Mouse (Mus musculus) heart, embryonic 12.5 days (tissue): ENCODE data around the gene Tmem196. TPM values are rescaled to one million over a fixed set of nuclear protein-coding genes. Genes with fewer than 3 reads are reported as not detected.

ENCODE experiments used
- ATAC-seq: fragments of 200-750 bp; cut with Nextera tagmentation; 2 replicates; pipeline ENCODE4 v1.8.0; 2017; ENCODE audit warnings: moderate TSS enrichment, moderate library complexity; ENCODE audit not compliant: insufficient number of reproducible peaks, low FRiP score
- H3K27ac ChIP-seq: fragments of 300-500 bp; sonication (generic); 2 replicates; pipeline ENCODE4 v1.5.1; 2016; ENCODE audit warnings: mild to moderate bottlenecking, moderate library complexity; ENCODE audit not compliant: poor library complexity, severe bottlenecking
- H3K27me3 ChIP-seq: fragments of 300-500 bp; sonication (generic); replicated peaks from 2 replicates; pipeline ENCODE4 v1.6.1; 2016; ENCODE audit warnings: mild to moderate bottlenecking, moderate library complexity
- H3K36me3 ChIP-seq: fragments of 300-500 bp; sonication (generic); 2 replicates; pipeline ENCODE4 v1.6.1; 2016; ENCODE audit warnings: mild to moderate bottlenecking, moderate library complexity
- H3K4me1 ChIP-seq: fragments of 300-500 bp; sonication (generic); replicated peaks from 2 replicates; pipeline ENCODE4 v1.6.1; 2016; ENCODE audit warnings: mild to moderate bottlenecking
- H3K4me2 ChIP-seq: fragments of 300-500 bp; sonication (generic); 2 replicates; pipeline ENCODE4 v1.6.1; 2016; ENCODE audit warnings: mild to moderate bottlenecking, moderate library complexity
- H3K4me3 ChIP-seq: fragments of 300-500 bp; sonication (generic); 2 replicates; pipeline ENCODE4 v1.5.1; 2016; ENCODE audit warnings: mild to moderate bottlenecking
- H3K9ac ChIP-seq: fragments of 300-500 bp; sonication (generic); 2 replicates; pipeline ENCODE4 v1.6.1; 2016; ENCODE audit warnings: mild to moderate bottlenecking, moderate library complexity
- H3K9me3 ChIP-seq: fragments of 300-500 bp; sonication (generic); replicated peaks from 2 replicates; pipeline ENCODE4 v1.6.1; 2016; ENCODE audit warnings: mild to moderate bottlenecking, moderate library complexity
- WGBS: fragments of 180-500 bp; shearing (Covaris S2); methylation state at CpG from one replicate; pipeline ENCODE4 v1.1.7; 2016; 5-methylcytosine and 5-hydroxymethylcytosine counted together
- polyA plus RNA-seq: library from polyadenylated mRNA; unstranded; fragments of >200 nt; fragmentation: Nextera tagmentation; extraction: Ambion mirVana; gene quantifications from 2 replicates; pipeline ENCODE4 v1.2.1, GENCODE M21; 2016

The Tmem196 gene
- 1.8 and 2.4 TPM in 2 replicates for polyA plus RNA-seq

DNA sequence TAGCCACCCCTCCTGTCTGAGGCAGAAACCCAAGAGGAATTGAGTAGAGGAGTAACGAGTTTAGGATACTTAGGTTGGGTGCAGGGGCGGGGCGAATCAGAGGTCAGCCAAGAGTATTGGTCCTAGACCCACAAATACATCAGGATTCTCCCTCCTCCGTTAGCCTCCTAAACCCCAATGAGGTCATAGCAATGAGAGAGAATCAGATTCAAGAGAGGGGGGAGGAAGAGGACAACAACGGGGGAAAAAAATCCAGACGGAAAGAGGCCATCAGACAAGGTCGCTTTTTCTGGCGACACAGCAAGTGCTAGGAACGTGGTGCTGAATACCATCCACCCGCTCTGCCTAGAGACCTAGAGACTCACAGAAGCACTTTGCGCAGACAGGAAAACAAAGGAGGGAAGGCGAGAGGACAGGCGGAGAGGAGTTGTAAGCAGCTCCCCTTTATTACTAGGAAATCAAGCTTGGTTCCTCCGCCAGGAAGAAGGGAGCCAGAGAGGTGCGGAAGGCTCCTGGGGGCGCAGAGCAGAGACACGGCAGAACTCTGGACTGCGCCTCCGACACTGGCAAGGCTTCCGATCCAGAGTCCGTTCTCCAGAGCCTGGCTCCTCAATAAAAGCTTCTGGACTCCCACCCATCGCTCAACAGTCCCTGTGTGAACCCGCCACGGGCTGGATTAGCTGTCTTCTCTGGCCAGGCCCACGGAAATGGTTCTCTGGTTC lies at the start of gene Tmem196:
Tmem196 (plus strand) TSS at position 234 of the 722 bp plus-strand sequence.
- H3K4me1 ChIP-seq, result peaks cover 5% of the 10 kb centered on the region
- H3K9ac ChIP-seq, result peak within 1 kb of the TSS; percentile 65
- peak within 1 kb of the TSS; percentile 63 for H3K4me3 ChIP-seq
- no peaks in the 10 kb centered on the region for H3K9me3 ChIP-seq
- 3% methylated on average over 25 of the region's 25 CpGs for WGBS
- no peaks in the 10 kb centered on the region for H3K27me3 ChIP-seq
- peak; percentile 53; the same call in 1 of the 2 replicates for ATAC-seq
- peak within 1 kb of the TSS; percentile 76 for H3K4me2 ChIP-seq
- H3K36me3 ChIP-seq, result no peaks in the 10 kb centered on the region
- no peak within 1 kb of the TSS for H3K27ac ChIP-seq

GRCm38 (mm10) chr12:119946311-119946692 lies 680 bp downstream of the Tmem196 start:
- Histone ChIP-seq H3K9me3 (no peaks in the 10 kb centered on the region), H3K4me2 (peak overlapping the region; percentile 76), H3K27me3 (no peaks in the 10 kb centered on the region), H3K27ac (no peak overlapping the region), H3K4me3 (peak overlapping the region; percentile 63), H3K4me1 (peaks cover 5% of the 10 kb centered on the region), H3K36me3 (no peaks in the 10 kb centered on the region), H3K9ac (peak overlapping the region; percentile 65)
- 4% methylated on average over 14 of the region's 14 CpGs for WGBS
- 0 out of 2 replicates have a peak, but pooled peaks have one; percentile 25 for ATAC-seq

- no peaks in the 10 kb centered on the region for H3K4me1 ChIP-seq
- ATAC-seq, result no peak
- H3K9me3 ChIP-seq, result no peaks in the 10 kb centered on the region
- H3K27me3 ChIP-seq, result no peaks in the 10 kb centered on the region
- H3K4me2 ChIP-seq, result no peak overlapping the region
- no peaks in the 10 kb centered on the region for H3K36me3 ChIP-seq
- no peak overlapping the region for H3K4me3 ChIP-seq
- 79% methylated on average over 3 of the region's 3 CpGs for WGBS
- no peak overlapping the region for H3K27ac ChIP-seq
- H3K9ac ChIP-seq, result no peak overlapping the region
Measured at GRCm38 (mm10) chr12:119957041-119957440, 11.4 kb downstream of the Tmem196 start.

DNA sequence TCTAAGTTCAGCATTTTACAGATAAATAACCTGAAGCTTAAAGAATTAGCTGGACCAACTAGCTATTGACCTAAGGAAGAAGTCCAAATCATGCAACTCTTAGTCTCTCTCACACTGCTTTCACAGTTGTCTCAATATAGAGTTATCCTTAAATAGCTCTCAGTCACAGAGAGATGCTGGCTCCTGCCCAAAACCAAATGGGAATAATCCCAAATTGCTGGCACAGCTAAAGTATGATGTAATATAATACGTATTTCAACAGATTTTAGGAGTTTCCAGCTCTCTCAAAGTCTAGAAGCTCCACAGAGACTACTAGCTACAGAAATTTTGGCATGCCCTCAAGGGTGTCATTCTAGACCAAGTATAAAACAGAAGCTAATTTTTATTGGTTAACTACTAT lies 15.1 kb downstream of the Tmem196 start:
- ATAC-seq, result no peak
- 43% methylated on average over 1 of the region's 1 CpGs for WGBS
- no peak overlapping the region for H3K4me2 ChIP-seq
- no peaks in the 10 kb centered on the region for H3K27me3 ChIP-seq
- no peaks in the 10 kb centered on the region for H3K4me1 ChIP-seq
- no peak overlapping the region for H3K4me3 ChIP-seq
- H3K27ac ChIP-seq, result no peak overlapping the region
- no peaks in the 10 kb centered on the region for H3K36me3 ChIP-seq
- H3K9ac ChIP-seq, result no peak overlapping the region
- H3K9me3 ChIP-seq, result no peaks in the 10 kb centered on the region

- no peak overlapping the region for H3K9ac ChIP-seq
- H3K4me3 ChIP-seq, result no peak overlapping the region
- no peaks in the 10 kb centered on the region for H3K27me3 ChIP-seq
- no peak overlapping the region for H3K27ac ChIP-seq
- no peaks in the 10 kb centered on the region for H3K9me3 ChIP-seq
- no peak overlapping the region for H3K4me2 ChIP-seq
- H3K36me3 ChIP-seq, result no peaks in the 10 kb centered on the region
- ATAC-seq, result no peak
- no peaks in the 10 kb centered on the region for H3K4me1 ChIP-seq
Measured at GRCm38 (mm10) chr12:119965373-119965772, 19.8 kb downstream of the Tmem196 start.

DNA sequence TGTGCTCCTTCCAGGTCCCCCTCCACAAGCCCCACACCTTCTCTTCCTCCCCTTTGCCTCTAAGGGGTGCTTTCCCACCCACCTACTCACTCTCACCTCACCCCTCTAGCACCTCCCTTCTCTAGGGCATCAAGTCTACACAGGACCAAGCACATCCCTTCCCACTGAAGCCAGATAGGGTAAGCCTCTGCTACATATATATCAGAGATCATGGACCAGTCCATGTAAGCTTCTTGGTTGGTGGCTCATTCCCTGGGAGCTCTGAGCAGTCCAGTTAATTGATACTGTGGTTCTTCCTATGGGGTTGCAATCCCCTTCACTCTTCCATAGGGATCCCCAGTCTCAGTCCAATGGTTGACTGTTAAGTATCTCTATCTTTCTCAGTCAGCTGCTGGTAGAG lies 24.4 kb downstream of the Tmem196 start:
- Histone ChIP-seq H3K9me3 (no peaks in the 10 kb centered on the region), H3K36me3 (no peaks in the 10 kb centered on the region)

DNA sequence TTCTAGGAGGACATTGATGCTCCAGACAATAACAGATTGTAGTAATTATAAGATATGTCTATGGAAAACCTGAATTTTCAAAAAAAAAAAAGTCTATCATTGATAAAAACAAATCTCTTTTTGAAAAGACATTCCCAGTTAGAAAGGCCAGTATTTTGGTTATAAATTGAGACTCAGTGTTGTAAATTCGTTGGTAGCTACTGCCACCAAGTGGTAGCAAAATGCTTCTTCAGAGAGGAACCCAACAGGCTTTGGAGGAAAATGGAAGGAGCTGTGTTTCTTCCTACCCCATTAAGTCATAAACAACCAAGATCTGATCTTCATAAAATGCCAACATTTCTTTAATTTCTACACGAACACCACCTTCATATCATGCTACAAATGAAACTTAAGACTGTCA lies 36.1 kb downstream of the Tmem196 start:
- Histone ChIP-seq H3K9ac (no peak overlapping the region), H3K9me3 (no peaks in the 10 kb centered on the region), H3K27ac (no peak overlapping the region), H3K27me3 (no peaks in the 10 kb centered on the region), H3K4me1 (no peaks in the 10 kb centered on the region), H3K4me2 (no peak overlapping the region), H3K4me3 (no peak overlapping the region), H3K36me3 (no peaks in the 10 kb centered on the region)
- no peak for ATAC-seq
- WGBS, result 0% methylated on average over 2 of the region's 2 CpGs

More for the DNA sequence above, 24.4 kb downstream of the Tmem196 start:
- no peak for ATAC-seq
- Histone ChIP-seq H3K4me1 (no peaks in the 10 kb centered on the region), H3K4me3 (no peak overlapping the region), H3K4me2 (no peak overlapping the region), H3K27ac (no peak overlapping the region), H3K9ac (no peak overlapping the region), H3K27me3 (no peaks in the 10 kb centered on the region)

- Histone ChIP-seq H3K9ac (no peak overlapping the region), H3K4me3 (no peak overlapping the region), H3K36me3 (no peaks in the 10 kb centered on the region), H3K27me3 (no peaks in the 10 kb centered on the region), H3K4me2 (no peak overlapping the region), H3K9me3 (no peaks in the 10 kb centered on the region), H3K27ac (no peak overlapping the region), H3K4me1 (no peaks in the 10 kb centered on the region)
- WGBS, result 73% methylated on average over 1 of the region's 1 CpGs
- no peak for ATAC-seq
Measured at GRCm38 (mm10) chr12:119998267-119998666, 52.6 kb downstream of the Tmem196 start.

GRCm38 (mm10) chr12:120004280-120004679 lies 58.7 kb downstream of the Tmem196 start:
- H3K4me2 ChIP-seq, result no peak overlapping the region
- no peaks in the 10 kb centered on the region for H3K27me3 ChIP-seq
- H3K9ac ChIP-seq, result no peak overlapping the region
- no peaks in the 10 kb centered on the region for H3K36me3 ChIP-seq
- no peaks in the 10 kb centered on the region for H3K4me1 ChIP-seq
- H3K9me3 ChIP-seq, result no peaks in the 10 kb centered on the region
- H3K27ac ChIP-seq, result no peak overlapping the region
- no peak overlapping the region for H3K4me3 ChIP-seq
- ATAC-seq, result no peak

GRCm38 (mm10) chr12:120014768-120015167 lies 69.1 kb downstream of the Tmem196 start:
- no peaks in the 10 kb centered on the region for H3K27me3 ChIP-seq
- 72% methylated on average over 4 of the region's 4 CpGs for WGBS
- ATAC-seq, result no peak

DNA sequence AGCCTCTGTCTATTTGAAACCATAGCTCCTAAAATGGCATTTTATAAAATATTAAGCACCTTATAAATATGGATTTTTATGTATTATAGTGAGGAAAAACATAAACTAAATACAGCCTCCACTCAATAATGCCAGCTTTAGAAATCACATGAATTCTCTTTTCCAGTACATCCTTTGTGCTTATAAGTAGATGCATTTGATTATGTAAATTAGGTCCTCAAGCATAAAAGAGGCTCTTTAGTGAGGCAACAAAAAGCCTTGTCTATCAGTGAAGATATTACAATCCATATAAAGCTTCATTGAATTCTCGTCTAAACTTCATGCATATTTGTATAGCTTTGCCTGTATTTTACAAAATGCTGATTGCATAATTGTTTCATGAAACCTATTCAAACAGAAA lies 69.6 kb downstream of the Tmem196 start:
- H3K36me3 ChIP-seq, result no peaks in the 10 kb centered on the region
- WGBS, result 56% methylated on average over 1 of the region's 1 CpGs
- ATAC-seq, result no peak
- no peak overlapping the region for H3K4me3 ChIP-seq
- H3K27me3 ChIP-seq, result no peaks in the 10 kb centered on the region
- no peak overlapping the region for H3K9ac ChIP-seq
- no peaks in the 10 kb centered on the region for H3K4me1 ChIP-seq
- H3K4me2 ChIP-seq, result no peak overlapping the region
- H3K9me3 ChIP-seq, result no peaks in the 10 kb centered on the region
- H3K27ac ChIP-seq, result no peak overlapping the region

More at GRCm38 (mm10) chr12:120014768-120015167, 69.1 kb downstream of the Tmem196 start:
- no peak overlapping the region for H3K9ac ChIP-seq
- H3K4me2 ChIP-seq, result no peak overlapping the region
- H3K27ac ChIP-seq, result no peak overlapping the region
- H3K4me1 ChIP-seq, result no peaks in the 10 kb centered on the region
- H3K4me3 ChIP-seq, result no peak overlapping the region
- no peaks in the 10 kb centered on the region for H3K36me3 ChIP-seq
- no peaks in the 10 kb centered on the region for H3K9me3 ChIP-seq
